Mouse (Mus musculus) spleen, adult 2 months (tissue): ENCODE measurements around the gene Nsd1. TPM values are rescaled to one million over a fixed set of nuclear protein-coding genes. Genes with fewer than 3 reads are reported as not detected.
"Not testable (repeated sequence)": the region's sequence is repeated elsewhere in the genome, so short reads cannot be mapped to it uniquely, and the experiment has no call there.

Experiments used
- DNase-seq, 2 experiments: peaks; one replicate each; pipeline versions ENCODE4 v3.0.0 to v3.0.0-alpha.2; 2012 to 2021; ENCODE audit warnings: low spot score in 2 of 2, low read depth in 1 of 2
- H3K27ac ChIP-seq: fragments of 200-500 bp; 2 replicates; pipeline ENCODE4 v1.5.1; 2012; ENCODE audit warnings: low read length, inconsistent platforms; ENCODE audit not compliant: insufficient read depth
- H3K27me3 ChIP-seq: fragments of 200-500 bp; 2 replicates; pipeline ENCODE4 v1.6.1; 2012; ENCODE audit warnings: mild to moderate bottlenecking, moderate library complexity, low read length, inconsistent platforms; ENCODE audit not compliant: control insufficient read depth, insufficient read depth
- H3K36me3 ChIP-seq: fragments of 200-500 bp; 2 replicates; pipeline ENCODE4 v1.6.1; 2012; ENCODE audit warnings: mild to moderate bottlenecking, low read length, inconsistent platforms; ENCODE audit not compliant: control insufficient read depth, insufficient read depth
- H3K4me1 ChIP-seq: fragments of 200-500 bp; 2 replicates; pipeline ENCODE4 v1.6.1; 2011; ENCODE audit warnings: inconsistent platforms; ENCODE audit not compliant: control insufficient read depth, insufficient read depth, insufficient read length
- H3K4me3 ChIP-seq: fragments of 200-500 bp; 2 replicates; pipeline ENCODE4 v1.5.1; 2011; ENCODE audit warnings: mild to moderate bottlenecking, inconsistent platforms; ENCODE audit not compliant: insufficient read depth, insufficient read length; ENCODE audit errors: extremely low read depth
- CTCF ChIP-seq: fragments of 200-500 bp; IDR thresholded peaks from 2 replicates; pipeline ENCODE4 v1.5.1; 2011; ENCODE audit warnings: mild to moderate bottlenecking, inconsistent platforms; ENCODE audit not compliant: insufficient read depth, insufficient read length, insufficient replicate concordance; ENCODE audit errors: extremely low read depth
- POLR2A ChIP-seq: fragments of 200-500 bp; IDR thresholded peaks from 2 replicates; pipeline ENCODE4 v1.6.1; 2011; ENCODE audit warnings: low read depth, low read length, inconsistent platforms
- WGBS: fragments of 180-500 bp; shearing (Covaris S2); methylation state at CpG from one replicate; pipeline ENCODE4 v1.1.7; 2018; 5-methylcytosine and 5-hydroxymethylcytosine counted together
- polyA plus RNA-seq: library from polyadenylated mRNA; depleted of rRNA; stranded (reverse); fragments of >200 nt; gene quantifications from 2 replicates; pipeline ENCODE4 v1.2.3, GENCODE M21; 2012

Gene Nsd1
- polyA plus RNA-seq, 1 experiment = 17.8 TPM

- TF ChIP-seq CTCF (peak; percentile 74; the same call in 1 of the 2 replicates), POLR2A (no peak)
- 54% methylated on average over 2 of the region's 2 CpGs for WGBS
- H3K27ac ChIP-seq = no peak overlapping the region
- H3K4me3 ChIP-seq = no peak overlapping the region
- DNase-seq = peak; percentile 34 to 63
- H3K27me3 ChIP-seq = no peaks in the 10 kb centered on the region
- no peaks in the 10 kb centered on the region for H3K36me3 ChIP-seq
- no peaks in the 10 kb centered on the region; the same call in 1 of the 2 replicates for H3K4me1 ChIP-seq
Observed at GRCm38 (mm10) chr13:55178556-55178955, 31.0 kb upstream of the Nsd1 start.

GRCm38 (mm10) chr13:55179591-55179990 lies 30.0 kb upstream of the Nsd1 start:
- Histone ChIP-seq H3K4me1 (no peaks in the 10 kb centered on the region; the same call in 1 of the 2 replicates), H3K27me3 (no peaks in the 10 kb centered on the region), H3K36me3 (no peaks in the 10 kb centered on the region), H3K27ac (no peak overlapping the region), H3K4me3 (no peak overlapping the region)
- WGBS = 88% methylated on average over 3 of the region's 3 CpGs
- no peak for DNase-seq
- TF ChIP-seq POLR2A (no peak), CTCF (no peak)

- no peak for TF ChIP-seq CTCF
- TF ChIP-seq POLR2A = no peak
- H3K4me3 ChIP-seq = no peak overlapping the region
- DNase-seq = no peak
Observed at GRCm38 (mm10) chr13:55181786-55182172, 27.8 kb upstream of the Nsd1 start.

GRCm38 (mm10) chr13:55182173-55182894 lies 27.2 kb upstream of the Nsd1 start:
- Histone ChIP-seq H3K27ac (peak overlapping the region; percentile 72), H3K4me3 (peak overlapping the region; percentile 53), H3K4me1 (no peaks in the 10 kb centered on the region; the same call in 1 of the 2 replicates), H3K36me3 (no peaks in the 10 kb centered on the region), H3K27me3 (no peaks in the 10 kb centered on the region)
- no peak for TF ChIP-seq POLR2A
- TF ChIP-seq CTCF = peak; percentile 14; the same call in 1 of the 2 replicates
- DNase-seq = peak in 1 of 2 experiments; percentile 17
- 18% methylated on average over 23 of the region's 23 CpGs for WGBS

More at GRCm38 (mm10) chr13:55181786-55182172, 27.8 kb upstream of the Nsd1 start:
- Histone ChIP-seq H3K4me1 (no peaks in the 10 kb centered on the region; the same call in 1 of the 2 replicates), H3K36me3 (no peaks in the 10 kb centered on the region), H3K27me3 (no peaks in the 10 kb centered on the region), H3K27ac (peak overlapping the region; percentile 72)
- 78% methylated on average over 2 of the region's 2 CpGs for whole genome bisulfite sequencing

GRCm38 (mm10) chr13:55183382-55183781 lies 26.2 kb upstream of the Nsd1 start:
- 80% methylated on average over 6 of the region's 6 CpGs for WGBS
- Histone ChIP-seq H3K36me3 (no peaks in the 10 kb centered on the region), H3K4me1 (no peaks in the 10 kb centered on the region; the same call in 1 of the 2 replicates), H3K27me3 (no peaks in the 10 kb centered on the region), H3K27ac (no peak overlapping the region), H3K4me3 (no peak overlapping the region)
- no peak for TF ChIP-seq CTCF
- DNase-seq = no peak

- not testable (repeated sequence) for H3K27ac ChIP-seq, H3K36me3 ChIP-seq
- 75% methylated on average over 6 of the region's 9 CpGs for WGBS
Observed at GRCm38 (mm10) chr13:55187062-55187461, 22.5 kb upstream of the Nsd1 start.

GRCm38 (mm10) chr13:55189531-55190107 lies 20.0 kb upstream of the Nsd1 start:
- TF ChIP-seq CTCF (no peak), POLR2A (no peak)
- no peak for DNase-seq
- Histone ChIP-seq H3K36me3 (no peaks in the 10 kb centered on the region), H3K4me3 (peak overlapping the region; percentile 61), H3K27me3 (no peaks in the 10 kb centered on the region), H3K4me1 (peaks cover 3% of the 10 kb centered on the region; the same call in 1 of the 2 replicates), H3K27ac (peak overlapping the region; percentile 37; the same call in 1 of the 2 replicates)
- whole genome bisulfite sequencing = 10% methylated on average over 12 of the region's 12 CpGs

More at GRCm38 (mm10) chr13:55187062-55187461, 22.5 kb upstream of the Nsd1 start:
- H3K27me3 ChIP-seq, DNase-seq, H3K4me3 ChIP-seq, H3K4me1 ChIP-seq: not testable (repeated sequence)
